Mouse (Mus musculus) yolk sac, embryonic 10.5 days (tissue): Measurements from ENCODE around the gene Rapgef6.
"Not testable (repeated sequence)": the region's sequence is repeated elsewhere in the genome, so short reads cannot be mapped to it uniquely, and the experiment has no call there.

Experiments
- DNase-seq: peaks from one replicate; pipeline ENCODE4 v3.0.0-alpha.2; 2017; ENCODE audit warnings: low spot score

Gene Rapgef6

DNA sequence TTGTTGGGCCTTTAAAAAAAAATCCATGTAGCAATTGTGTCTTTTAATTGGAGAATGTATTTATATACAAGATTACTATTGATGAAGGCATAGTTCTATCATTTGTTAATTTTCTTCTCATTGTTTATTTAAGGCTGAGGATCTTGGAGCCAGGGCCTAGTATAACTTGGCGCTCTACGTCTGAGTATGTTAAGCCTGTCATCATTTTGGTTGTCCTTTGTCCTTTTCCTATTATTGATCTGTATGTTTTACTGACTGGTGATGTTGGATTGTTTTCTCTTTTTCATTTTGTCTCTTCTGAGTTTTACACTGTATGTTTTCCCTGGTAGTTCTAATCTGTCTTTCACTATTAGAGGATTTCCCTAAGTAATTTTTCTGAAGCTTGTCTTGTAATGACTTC is 52.1 kb downstream of the Rapgef6 start:
- DNase-seq: no peak

DNA sequence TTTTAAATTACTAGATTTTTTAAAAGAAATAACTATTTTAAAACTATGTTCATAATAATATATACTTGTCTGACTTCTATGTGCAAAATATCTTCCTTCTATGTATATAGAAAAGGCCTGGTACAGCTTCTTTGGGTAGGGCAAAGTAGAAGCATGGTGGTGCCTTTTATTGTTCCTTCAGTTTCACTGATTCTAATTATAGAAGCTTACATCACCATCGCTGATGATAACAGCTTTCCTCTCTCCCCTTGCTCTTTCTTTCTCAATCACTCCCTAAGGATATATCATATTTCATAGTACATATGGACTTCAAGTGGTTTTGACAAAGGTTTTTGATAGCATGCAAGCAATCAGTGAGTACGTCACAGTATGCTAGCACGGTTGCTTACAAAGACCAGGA is 69.9 kb downstream of the Rapgef6 start:
- DNase-seq: no peak

DNA sequence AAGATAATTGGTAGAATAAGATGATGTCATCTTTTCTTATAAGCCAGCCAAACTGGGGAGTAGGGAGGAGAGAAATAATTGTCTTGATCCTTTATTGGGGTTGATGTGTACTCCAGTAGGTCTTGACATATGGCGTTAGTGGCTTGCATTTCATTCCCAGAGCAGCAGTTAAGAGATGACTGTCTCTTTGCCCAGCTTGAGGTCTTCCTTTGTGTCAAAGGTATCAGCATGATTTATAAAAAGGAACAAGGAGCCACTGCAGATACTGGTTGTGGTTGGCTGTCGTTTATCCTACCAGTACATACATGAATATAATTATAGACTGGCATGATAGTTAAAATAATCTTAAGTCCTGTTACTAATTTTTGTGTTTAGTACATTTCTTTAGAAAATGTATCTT is 71.4 kb downstream of the Rapgef6 start:
- no peak for DNase-seq

DNA sequence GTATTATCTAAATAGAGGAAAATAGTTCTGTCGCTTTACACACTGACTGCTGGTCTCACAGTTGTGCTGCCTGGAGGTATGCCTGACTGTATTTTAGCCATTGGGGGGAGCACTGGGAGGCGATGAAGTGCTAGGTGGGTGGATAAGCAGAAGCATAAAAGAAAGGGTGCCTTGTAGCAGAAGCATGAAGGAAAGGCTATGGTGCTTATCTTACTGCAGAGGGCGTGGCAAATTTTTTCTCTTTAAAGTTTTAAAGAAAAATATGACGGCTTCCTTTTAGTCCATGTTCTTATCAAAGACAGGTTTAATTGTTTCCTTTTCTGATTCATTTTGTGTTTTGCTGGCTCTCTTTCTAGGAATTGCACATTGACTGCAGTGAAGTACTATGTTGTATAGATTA is 72.4 kb downstream of the Rapgef6 start:
- DNase-seq: no peak

DNA sequence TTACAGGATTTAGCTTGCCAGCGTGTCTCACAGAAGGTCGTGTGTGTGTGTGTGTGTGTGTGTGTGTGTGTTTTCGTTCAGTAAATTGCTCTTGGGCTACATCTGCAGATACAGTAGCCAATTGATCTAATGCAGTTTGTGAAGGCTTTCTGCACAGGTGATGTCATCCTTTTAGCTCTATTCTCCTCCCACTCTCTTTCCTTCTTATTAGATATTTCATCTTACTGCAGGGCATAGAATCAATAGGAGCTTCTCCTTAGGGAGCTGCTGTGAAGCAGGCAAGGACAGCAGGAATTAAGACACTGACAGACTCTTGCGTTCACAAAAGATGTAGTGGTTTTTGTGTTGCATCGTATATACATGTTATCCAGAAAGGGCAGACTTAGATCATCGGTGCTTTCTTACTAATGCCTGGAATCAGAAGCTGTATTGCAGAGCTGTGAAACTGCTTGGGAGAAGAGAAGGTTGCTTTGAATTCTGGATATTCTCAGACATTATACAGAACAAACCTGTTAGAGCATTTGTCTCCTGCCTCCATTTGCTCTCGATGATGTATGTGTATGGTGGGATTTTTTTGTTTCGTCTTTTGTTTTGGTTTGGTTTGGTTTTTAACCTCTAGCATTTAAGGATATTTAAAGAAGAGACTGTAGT is 73.4 kb downstream of the Rapgef6 start:
- no peak for DNase-seq

DNA sequence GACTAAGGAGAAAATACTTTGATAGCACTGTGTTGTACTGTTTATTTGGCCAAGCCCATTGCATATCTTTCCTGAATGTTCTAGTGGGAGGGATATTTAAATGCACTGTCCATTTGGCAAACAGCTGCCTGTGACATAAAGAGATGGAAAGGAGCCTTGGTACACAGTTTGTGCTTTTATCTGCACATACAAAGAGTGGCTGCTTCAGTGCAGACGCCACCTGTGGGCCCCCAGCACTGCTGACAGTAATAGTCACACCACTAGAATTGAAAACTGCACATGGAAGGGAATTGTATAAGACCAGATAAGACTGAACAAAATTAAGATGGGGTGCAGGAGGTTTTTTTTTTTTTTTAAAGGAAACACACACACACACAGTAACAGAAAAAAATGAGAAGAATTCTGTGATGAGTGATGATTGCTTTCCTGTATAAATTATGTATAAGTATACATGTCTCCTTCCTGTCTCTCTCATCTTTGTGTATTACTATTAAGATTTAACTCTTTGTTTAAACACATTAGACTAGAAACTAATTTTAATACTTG is 75.3 kb downstream of the Rapgef6 start:
- no peak for DNase-seq

DNA sequence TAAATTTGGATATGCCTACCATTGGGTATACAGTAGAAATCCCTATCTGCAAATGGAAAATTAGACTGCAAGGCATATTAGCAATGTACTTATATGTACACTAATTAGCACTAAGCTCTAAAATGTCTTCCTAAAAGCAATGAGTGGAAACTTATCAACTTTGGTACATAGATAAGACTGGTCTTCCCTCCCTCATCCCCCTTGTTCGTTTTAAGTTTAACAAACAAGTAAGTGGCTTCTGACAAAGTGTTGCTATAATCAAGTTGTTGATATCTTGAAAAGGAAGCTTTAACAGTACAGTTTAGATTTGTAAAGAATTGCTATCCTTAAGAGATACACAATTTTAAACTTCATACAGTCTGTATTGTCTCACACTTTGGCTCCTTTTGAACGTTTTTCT is 78.5 kb downstream of the Rapgef6 start:
- no peak for DNase-seq

DNA sequence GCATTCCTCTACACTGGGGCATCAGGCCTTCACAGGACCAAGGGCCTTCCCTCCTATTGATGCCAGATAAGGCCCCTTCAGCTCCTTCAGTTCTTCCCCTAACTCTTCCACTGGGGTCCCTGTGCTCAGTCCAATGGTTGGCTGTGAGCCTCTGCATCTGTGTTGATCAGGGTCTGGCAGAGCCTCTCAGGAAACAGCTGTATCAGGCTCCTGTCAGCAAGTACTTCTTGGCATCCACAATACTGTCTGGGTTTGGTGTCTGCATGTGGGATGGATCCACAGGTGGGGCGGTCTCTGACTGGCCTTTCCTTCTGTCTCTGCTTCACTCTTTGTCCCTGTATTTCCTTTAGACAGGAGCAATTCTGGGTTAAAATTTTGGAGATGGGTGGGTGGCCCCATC is 80.1 kb downstream of the Rapgef6 start:
- DNase-seq: not testable (repeated sequence)

DNA sequence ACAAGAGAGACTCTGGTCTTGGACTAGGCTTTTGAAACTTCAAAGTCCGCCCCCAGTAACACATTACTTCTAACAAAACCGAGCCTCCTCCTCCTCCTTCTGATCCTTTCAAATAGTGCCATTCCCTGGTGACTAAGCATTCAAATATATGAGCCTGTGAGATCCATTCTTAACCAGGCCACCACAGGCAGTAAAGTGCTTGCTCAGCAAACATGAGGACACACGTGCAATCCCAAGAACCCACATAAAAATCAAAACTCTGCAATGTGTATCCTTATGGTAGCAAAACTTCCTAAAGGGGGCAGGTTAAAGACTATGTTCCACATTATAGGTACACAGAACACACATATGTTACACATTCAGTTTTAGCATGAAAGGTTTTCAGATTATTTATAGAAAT is 81.8 kb downstream of the Rapgef6 start:
- no peak for DNase-seq

DNA sequence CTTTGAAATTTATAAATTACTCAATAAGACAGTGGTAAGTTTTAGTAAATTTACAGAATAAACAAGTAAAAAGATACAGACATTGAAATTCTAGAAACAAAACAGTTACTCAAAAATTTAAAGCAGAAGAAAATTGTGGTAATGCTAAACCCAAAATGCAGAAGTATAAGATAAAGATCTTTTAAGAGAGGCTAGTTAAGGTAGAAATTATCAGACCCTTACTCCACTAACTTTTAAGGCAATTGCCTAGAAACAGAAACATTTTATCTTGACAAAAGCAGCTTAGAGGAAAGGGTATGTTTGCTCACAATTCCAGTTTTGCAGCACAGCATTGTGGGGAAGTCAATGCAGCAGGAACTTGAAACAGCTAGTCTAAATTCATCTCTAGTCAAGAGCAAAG is 91.0 kb downstream of the Rapgef6 start:
- no peak for DNase-seq

DNA sequence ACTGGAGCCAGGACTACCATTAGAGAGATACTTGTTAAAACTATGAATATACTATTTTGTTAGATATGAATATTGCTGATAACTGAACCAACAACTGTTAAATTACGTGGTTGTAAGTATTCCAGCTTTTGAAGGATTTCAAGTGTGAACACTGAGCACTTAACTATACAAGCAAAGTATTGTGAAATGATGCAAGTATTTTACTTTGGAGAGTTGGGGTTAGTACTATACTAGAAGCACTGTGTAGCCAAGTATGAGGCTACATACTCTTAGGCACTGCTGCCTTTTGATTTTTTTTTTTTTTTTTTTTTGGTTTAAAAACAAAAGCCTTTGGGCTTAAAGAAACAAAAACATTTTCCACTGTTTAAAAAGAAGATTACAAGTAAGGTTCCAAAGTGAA is 91.9 kb downstream of the Rapgef6 start:
- DNase-seq: no peak

DNA sequence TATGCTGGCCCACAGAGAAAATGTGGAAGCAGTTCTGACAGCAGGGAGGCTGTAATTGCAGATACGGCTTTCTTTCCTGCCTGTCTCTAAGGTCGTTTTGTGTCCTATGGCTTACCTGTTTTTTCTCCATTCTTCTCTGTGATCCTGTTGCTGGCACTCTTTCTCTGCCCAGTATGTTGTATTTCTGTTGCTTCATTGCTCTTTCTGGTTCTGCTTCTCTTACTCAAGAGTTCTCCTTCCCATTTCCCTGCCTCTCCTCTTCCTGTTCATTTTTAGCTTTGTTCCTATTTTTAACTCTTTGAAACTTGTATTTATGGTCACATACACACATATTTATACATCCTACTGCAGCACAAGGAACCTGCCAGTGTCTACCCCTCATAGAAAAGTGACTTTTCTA is 96.2 kb downstream of the Rapgef6 start:
- DNase-seq: no peak

DNA sequence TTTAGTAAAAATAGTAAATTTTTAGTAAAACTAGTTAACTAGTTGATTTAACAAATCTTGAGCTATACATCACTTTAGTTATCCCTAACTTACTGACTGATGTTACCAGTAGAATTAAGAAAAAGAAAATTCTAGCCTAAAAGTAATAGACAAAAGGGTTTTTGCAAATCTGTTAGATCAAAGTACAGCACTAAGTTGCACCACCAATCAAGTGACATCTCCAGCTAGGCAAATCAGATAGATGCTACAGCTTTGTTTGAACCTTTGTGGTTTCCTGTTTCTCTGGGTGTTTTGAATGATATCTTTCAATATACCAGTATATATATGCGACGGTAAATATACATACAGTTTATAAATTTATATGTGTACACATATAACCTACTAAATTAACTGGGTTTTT is 99.1 kb downstream of the Rapgef6 start:
- no peak for DNase-seq

DNA sequence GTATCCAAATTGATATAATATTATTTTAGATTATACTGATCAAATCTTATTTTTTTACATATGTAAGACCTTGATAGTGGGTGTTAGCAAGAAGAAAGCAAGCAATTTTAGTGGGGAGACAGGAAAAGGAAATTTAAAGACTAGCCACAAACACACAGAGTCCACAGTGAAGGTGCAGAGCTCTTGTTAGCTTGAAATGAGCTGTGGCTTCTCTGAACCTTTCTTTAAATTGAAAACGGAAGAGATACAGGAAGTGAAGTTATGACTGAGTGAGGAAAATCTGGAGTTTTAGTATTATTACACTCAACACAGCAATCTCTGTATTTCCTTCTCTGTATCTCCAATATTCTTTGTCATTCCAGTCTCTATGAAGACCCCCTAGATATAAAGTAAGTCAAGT is 104.3 kb downstream of the Rapgef6 start:
- no peak for DNase-seq

DNA sequence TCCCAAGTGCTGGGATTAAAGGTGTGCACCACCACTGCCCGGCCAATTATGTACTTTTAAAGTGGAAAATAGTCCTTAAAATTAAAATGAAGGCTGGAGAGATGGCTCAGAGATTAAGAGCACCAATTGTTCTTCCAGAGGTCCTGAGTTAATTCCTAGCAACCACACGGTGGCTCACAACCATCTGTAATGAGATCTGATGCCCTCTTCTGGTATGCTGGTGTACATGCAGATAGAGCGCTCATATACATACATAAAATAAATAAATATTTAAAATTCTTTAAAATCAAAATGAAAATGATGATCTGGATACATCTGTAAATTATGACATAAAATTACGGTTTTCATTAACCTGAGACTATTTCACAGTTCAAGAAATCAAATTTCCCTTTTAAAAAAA is 123.8 kb downstream of the Rapgef6 start:
- DNase-seq: no peak

DNA sequence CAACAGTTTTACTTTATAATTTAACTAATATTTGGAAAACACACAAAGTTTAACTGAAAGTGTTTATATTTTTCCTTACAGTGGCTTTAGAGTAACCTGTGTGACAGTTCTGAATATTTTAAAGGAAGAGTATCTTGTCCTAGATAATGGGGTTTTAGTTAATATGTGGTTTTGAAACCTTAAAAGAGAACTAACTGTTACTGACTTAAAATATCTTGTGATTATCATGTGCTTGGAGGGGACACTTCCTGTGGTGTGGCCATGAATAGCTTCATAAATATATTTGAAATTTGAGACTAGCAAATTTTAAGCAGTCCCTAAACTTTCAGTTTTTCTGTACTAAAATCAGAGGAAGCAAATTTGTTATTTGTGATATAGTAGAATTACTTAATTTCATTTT is 125.9 kb downstream of the Rapgef6 start:
- no peak for DNase-seq

DNA sequence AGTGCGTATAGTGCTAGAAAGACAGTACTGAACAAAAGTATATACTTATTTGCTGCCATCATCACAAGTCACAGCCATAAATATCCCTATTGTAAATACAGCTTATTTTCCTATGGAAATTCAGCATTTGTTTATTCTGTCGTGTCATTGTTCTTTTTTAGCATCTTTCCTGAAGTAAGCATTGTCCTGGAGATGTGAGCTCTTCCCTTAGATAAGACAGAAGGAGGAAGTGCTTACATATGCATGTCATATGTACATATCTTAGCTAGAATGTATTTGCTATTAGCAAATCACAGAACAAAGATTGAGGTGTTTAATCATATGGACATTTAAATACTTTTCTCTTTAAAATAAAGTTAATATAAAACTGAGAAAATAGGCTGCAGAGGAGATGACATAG is 132.8 kb downstream of the Rapgef6 start:
- no peak for DNase-seq

DNA sequence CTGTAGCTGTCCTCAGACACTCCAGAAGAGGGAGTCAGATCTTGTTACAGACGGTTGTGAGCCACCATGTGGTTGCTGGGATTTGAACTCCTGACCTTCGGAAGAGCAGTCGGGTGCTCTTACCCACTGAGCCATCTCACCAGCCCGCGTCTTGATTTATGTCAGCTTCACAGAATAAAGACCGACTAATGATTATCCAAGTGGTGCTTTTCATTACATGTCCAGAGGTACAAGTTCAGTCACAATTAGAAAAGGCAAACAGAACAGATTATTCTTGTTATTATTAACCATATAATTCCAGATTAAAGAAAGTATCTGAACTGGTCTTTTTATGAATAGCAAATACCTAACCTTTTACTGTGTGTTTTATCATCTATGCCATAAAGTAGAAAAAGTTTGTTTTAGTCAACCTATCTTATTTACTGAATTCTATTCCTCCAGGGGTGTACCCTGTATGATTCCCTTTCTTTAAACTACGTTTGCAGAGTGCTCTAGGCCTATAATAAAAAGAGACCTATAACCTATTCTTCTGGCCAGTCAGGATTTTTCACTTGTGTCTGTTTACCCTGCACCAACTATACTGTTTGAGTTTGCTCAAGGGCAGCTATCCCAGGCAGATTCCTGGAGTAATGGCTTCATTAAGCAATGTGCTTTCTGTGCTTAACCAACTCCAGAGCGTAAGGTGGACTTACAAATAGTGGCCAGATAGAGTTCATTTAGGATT is 151.1 kb downstream of the Rapgef6 start:
- peak; percentile 36 for DNase-seq

DNA sequence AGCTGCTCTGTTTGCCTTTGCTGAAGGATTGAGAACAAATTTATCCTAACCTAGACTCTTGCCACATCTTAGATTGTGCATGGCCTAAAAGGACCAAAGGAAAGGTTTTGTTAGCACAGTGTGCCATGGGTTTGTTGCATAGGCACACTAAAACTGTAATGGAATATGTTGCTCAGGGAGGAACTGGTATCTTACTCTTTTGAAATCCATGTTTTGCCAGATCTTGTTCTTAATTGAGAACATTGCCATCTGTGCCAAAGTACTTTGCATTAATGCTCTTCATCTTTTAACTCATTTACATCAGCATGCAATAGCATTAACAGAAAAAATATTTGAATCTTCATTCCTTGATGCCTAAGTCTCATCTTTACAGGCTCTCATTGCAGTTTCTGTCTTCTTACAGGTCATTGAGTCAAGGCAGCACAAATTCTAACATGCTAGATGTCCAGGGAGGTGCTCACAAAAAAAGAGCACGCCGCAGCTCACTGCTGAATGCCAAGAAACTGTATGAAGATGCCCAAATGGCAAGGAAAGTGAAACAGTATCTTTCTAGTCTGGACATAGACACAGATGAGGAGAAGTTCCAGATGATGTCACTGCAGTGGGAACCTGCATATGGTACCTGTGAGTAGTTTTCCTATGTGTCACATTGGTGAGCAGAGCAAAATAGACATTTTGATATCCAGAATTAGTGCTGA is 153.3 kb downstream of the Rapgef6 start:
- DNase-seq: no peak

DNA sequence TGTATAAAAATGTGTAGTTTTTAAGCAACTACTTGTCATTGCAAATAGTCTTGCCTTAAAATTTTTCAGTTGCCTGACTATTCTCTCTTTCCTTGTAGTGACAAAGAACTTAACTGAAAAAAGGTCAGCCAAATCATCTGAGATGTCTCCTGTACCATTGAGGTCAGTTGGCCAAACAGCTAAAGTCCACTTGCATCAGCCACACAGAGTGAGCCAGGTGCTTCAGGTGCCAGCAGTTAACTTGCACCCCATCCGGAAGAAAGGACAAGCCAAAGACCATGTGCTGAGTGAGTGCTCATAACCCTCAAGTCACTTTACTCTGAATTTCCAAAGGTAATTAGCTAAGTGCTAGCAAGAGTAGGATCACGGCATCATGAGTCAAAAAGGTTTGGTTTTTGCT is 156.5 kb downstream of the Rapgef6 start:
- no peak for DNase-seq

DNA sequence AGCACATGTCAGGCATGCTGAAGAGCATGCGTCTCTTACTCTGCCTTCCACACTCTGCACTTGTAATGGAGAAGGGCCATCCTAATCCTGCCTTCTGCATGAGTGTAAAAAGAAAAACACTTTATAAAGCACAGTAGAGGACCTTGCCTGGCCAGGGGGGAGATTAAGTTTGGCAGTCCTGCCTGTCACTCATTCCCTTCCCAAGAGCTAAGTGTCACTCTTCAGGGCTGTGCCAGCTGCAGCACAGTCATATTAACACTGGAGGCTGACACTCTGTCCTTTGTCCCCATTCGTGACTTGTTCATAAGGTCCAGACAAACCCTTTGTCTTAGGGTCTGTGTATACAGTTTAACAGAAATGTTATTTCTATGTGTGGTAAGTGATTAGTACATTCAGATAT is 162.2 kb downstream of the Rapgef6 start:
- DNase-seq: no peak

DNA sequence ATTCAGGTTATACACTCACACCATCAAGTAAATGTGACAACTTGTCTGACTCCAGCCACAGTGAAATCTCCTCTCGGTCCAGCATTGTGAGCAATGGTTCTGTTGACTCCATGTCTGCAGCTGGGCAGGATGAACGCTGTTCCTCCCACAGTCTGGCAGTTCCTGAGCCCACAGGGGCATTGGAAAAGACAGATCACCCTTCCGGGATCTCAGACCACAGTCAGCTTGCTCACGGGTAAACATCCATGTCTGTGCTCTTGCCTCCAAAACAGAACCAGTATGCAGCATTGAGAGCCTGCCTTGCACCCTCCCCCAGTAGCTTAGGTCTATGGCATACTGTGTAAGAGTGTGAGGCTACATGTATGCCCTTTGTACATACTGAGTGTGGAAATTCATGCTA is 167.5 kb downstream of the Rapgef6 start:
- no peak for DNase-seq

DNA sequence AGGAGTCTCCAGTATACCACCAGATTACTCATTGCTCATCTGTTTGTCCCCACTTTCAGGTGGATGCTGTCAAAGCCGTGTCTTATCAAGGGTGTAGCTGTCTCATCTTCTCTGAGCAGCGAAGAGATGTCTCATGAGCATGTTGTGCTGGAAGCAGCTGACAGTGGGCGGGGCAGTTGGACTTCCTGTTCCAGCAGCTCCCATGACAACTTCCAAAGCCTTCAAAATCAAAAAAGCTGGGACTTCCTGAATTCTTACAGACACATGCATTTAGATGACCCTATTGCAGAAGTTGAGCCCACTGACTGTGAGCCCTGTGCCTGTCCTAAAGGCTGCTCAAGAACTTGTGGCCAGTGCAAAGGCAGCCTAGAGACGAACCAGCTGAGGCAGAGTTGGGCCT is 168.5 kb downstream of the Rapgef6 start:
- DNase-seq: no peak
